Mouse (Mus musculus): ENCODE measurements at regions not wholly inside any gene's neighbourhood (a gene's known extent, or its start where the extent isn't known, plus 50 kb on each side); places are given as distances from the start of the nearest gene placed in this dataset.

GRCm38 (mm10) chr8:103998143-103998542, 103.3 kb upstream of the Cdh5 start:
- H3K4me3 ChIP-seq, result no peak overlapping the region
- 47% methylated on average over 6 of the region's 6 CpGs for WGBS (ENCODE audit: insufficient replicate concordance)
- no peak overlapping the region for H3K9ac ChIP-seq
- no peak overlapping the region for H3K4me2 ChIP-seq
- H3K36me3 ChIP-seq, result no peaks in the 10 kb centered on the region
- no peak overlapping the region for H3K27ac ChIP-seq
- ATAC-seq, result no peak
- H3K4me1 ChIP-seq, result no peaks in the 10 kb centered on the region
- no peaks in the 10 kb centered on the region for H3K27me3 ChIP-seq (replicated peaks)
- H3K9me3 ChIP-seq (replicated peaks), result no peaks in the 10 kb centered on the region

- Histone ChIP-seq H3K4me2 (no peak overlapping the region), H3K9me3 (replicated peaks) (no peaks in the 10 kb centered on the region), H3K4me1 (no peaks in the 10 kb centered on the region), H3K36me3 (no peaks in the 10 kb centered on the region), H3K9ac (no peak overlapping the region), H3K27me3 (replicated peaks) (no peaks in the 10 kb centered on the region), H3K27ac (no peak overlapping the region), H3K4me3 (no peak overlapping the region)
- WGBS (ENCODE audit: insufficient replicate concordance), result 53% methylated on average over 2 of the region's 2 CpGs
- no peak for ATAC-seq
Measured at GRCm38 (mm10) chr8:104007209-104007608, 94.2 kb upstream of the Cdh5 start.

DNA sequence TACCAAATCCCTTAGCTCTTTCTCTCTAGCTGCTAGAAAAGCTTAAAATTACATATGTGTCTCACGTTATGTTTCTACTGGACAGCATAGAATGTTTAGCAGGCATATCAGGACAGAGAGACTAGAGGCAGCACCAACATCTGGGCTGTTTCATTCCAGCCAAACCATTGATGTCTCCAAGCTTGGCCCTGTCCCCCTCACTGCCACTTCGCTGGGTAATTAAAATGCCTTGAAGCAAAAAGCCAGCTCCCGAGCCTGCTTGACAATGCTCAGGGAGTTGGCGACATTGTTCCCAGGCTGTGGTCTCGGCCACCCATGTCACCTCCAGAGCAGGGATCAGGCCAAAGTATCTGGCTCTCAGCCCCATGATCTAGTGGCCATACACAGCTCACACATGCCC, 92.7 kb upstream of the Cdh5 start:
- ATAC-seq, result no peak
- no peak overlapping the region for H3K9ac ChIP-seq
- WGBS (ENCODE audit: insufficient replicate concordance), result 70% methylated on average over 5 of the region's 5 CpGs

DNA sequence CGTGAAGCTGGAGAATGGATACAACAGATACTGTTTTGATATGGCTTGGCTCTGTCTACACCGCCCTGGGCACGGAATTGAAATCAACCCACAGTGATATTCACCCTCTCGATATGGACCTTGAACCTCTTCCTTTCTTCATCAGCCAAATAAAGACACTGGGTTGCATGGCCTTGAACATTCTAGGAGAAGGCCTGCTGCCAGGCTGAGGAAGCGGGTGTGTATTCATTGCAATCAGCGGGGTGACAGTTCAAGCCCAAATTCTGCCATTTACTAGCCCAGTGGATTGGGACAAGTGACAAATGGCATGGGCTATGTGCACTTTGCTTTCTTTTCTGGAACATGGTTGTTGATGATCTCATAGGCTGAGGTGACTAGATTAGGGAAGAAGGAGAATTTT, 92.1 kb upstream of the Cdh5 start:
- 67% methylated on average over 6 of the region's 6 CpGs for WGBS (ENCODE audit: insufficient replicate concordance)
- no peaks in the 10 kb centered on the region for H3K4me1 ChIP-seq
- ATAC-seq, result no peak

More for the DNA sequence above, 92.7 kb upstream of the Cdh5 start:
- no peaks in the 10 kb centered on the region for H3K36me3 ChIP-seq
- no peak overlapping the region for H3K27ac ChIP-seq
- no peaks in the 10 kb centered on the region for H3K4me1 ChIP-seq
- no peak overlapping the region for H3K4me3 ChIP-seq
- no peak overlapping the region for H3K4me2 ChIP-seq
- H3K27me3 ChIP-seq (replicated peaks), result no peaks in the 10 kb centered on the region
- H3K9me3 ChIP-seq (replicated peaks), result no peaks in the 10 kb centered on the region

DNA sequence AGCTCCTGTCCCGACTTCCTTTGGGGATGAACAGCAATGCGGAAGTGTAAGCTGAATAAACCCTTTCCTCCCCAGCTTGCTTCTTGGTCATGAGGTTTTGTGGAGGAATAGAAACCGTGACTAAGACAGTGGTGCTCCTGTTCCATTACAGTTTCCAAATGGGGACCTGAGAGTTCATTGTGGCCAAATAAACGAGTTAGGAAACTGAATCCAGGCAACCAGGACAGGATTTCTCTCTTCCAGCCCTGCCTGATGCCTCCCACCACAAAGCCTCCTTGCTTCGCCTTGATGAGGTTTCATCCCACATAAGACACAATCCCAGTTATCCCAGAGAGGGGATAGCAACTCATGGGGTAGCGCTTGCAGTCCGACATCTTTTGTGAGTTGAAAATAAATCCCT, 79.2 kb upstream of the Cdh5 start:
- H3K27ac ChIP-seq, result no peak overlapping the region
- 64% methylated on average over 7 of the region's 7 CpGs for WGBS (ENCODE audit: insufficient replicate concordance)
- H3K9ac ChIP-seq, result no peak overlapping the region
- H3K36me3 ChIP-seq, result no peaks in the 10 kb centered on the region
- H3K4me3 ChIP-seq, result no peak overlapping the region
- no peaks in the 10 kb centered on the region for H3K9me3 ChIP-seq (replicated peaks)
- ATAC-seq, result no peak
- no peaks in the 10 kb centered on the region for H3K27me3 ChIP-seq (replicated peaks)
- H3K4me2 ChIP-seq, result no peak overlapping the region
- H3K4me1 ChIP-seq, result no peaks in the 10 kb centered on the region

More for the DNA sequence above, 92.1 kb upstream of the Cdh5 start:
- Histone ChIP-seq H3K4me2 (no peak overlapping the region), H3K27ac (no peak overlapping the region), H3K9me3 (replicated peaks) (no peaks in the 10 kb centered on the region), H3K36me3 (no peaks in the 10 kb centered on the region), H3K27me3 (replicated peaks) (no peaks in the 10 kb centered on the region), H3K9ac (no peak overlapping the region), H3K4me3 (no peak overlapping the region)

DNA sequence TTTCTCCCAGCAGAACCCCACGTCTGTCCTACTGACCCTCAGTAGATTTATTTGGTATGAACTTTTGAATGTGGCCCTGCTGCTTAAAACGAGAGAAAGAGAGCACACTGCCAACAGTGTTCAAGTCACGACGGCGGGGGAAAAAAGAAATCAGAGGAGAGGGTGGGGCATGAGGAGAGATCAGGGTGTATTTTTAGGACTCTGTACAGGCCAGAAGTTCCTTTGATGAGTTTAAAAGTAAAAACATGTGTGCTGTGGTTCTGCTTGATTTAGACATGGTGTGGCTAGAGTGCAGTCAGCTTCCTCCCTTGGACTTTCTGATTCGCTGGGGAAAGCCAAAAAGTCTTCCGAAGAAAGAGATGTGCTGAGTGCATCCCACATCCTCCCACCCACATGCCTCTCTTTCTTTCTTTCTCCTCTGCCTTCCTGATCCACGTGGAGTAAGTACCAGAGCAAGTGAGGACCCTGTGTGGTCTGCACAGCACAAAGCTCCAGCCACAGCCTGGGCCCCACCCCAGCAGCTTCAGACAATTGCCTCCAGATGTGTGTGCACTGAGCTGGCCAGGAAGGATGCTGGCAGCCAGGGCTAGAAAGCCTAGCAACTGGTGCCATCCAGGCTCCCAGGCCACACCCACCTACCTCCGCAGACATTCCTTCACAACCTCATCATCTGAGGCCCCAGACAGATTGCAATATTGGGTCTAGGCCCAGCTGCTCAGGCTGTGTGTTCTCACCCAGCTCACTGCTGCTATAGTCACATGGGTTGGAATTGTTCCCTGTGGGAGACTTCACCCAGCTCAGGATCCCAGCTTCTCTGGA, 78.5 kb upstream of the Cdh5 start:
- no peak overlapping the region for H3K4me2 ChIP-seq
- H3K27ac ChIP-seq, result no peak overlapping the region
- H3K9ac ChIP-seq, result no peak overlapping the region
- no peaks in the 10 kb centered on the region for H3K4me1 ChIP-seq
- H3K36me3 ChIP-seq, result no peaks in the 10 kb centered on the region
- no peak overlapping the region for H3K4me3 ChIP-seq
- WGBS (ENCODE audit: insufficient replicate concordance), result 54% methylated on average over 9 of the region's 9 CpGs
- no peaks in the 10 kb centered on the region for H3K9me3 ChIP-seq (replicated peaks)
- no peak for ATAC-seq
- no peaks in the 10 kb centered on the region for H3K27me3 ChIP-seq (replicated peaks)

DNA sequence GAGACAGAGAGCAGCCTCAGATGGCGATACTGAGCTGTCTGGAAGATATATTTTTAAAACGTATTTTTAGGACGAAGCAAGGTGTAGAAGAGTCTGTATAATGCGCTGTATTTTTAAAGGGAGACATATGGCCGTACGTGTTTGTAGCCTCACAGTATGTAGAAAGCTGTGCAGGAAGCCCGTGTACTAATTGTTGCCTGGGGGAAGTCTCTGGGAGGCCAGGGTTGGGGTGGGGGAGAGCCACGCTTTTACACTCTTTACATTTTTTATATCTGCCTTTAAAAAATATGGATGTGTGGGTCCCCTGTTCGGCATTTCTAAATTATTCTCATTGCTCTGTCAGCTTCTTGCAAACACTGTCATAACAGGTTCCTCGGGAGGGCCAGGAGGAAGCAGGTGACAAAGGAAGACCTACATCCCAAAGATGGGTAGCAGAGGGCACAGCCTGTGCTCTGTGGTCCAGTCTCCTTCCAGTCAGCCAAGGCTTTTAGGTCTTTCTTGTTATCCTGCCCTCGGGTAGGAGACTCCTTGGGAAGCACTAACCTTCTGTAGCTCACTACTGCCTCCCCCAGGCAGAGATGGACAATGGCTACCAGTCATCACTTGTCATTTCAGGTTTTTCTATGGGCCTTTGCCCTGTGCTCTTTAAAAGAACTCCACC, 74.1 kb upstream of the Cdh5 start:
- no peaks in the 10 kb centered on the region for H3K27me3 ChIP-seq (replicated peaks)
- ATAC-seq, result no peak
- no peak overlapping the region for H3K4me3 ChIP-seq
- no peaks in the 10 kb centered on the region; the same call in 1 of the 2 replicates for H3K9me3 ChIP-seq (replicated peaks)
- no peak overlapping the region for H3K27ac ChIP-seq
- WGBS (ENCODE audit: insufficient replicate concordance), result 69% methylated on average over 11 of the region's 11 CpGs
- H3K36me3 ChIP-seq, result no peaks in the 10 kb centered on the region
- no peak overlapping the region for H3K9ac ChIP-seq
- H3K4me1 ChIP-seq, result no peaks in the 10 kb centered on the region
- H3K4me2 ChIP-seq, result no peak overlapping the region

DNA sequence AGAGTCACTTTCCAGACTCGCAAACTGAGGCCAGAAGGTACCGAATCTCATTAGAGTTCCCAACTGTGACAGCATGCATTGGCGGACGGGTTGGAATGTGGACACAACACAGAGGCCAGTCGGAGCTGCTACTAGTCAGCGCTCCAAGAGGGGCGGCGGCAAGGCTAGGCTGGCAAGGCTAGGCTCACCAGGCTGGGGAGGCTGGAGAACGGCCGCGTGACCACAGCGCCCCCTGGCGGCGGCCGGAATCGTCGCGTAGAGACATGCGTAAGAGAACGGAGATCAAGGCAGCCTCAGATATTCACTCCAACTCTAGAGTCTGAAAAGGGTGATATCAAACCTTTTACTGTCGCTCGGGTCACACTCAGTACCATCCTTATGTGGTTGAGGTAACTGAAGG, 72.8 kb upstream of the Cdh5 start:
- no peaks in the 10 kb centered on the region for H3K36me3 ChIP-seq
- H3K4me3 ChIP-seq, result no peak overlapping the region
- H3K4me2 ChIP-seq, result peak overlapping the region; percentile 37; the same call in 1 of the 2 replicates
- H3K9ac ChIP-seq, result no peak overlapping the region
- no peak overlapping the region for H3K27ac ChIP-seq
- no peaks in the 10 kb centered on the region for H3K27me3 ChIP-seq (replicated peaks)
- H3K9me3 ChIP-seq (replicated peaks), result no peaks in the 10 kb centered on the region; the same call in 1 of the 2 replicates
- 4% methylated on average over 22 of the region's 22 CpGs for WGBS (ENCODE audit: insufficient replicate concordance)
- peak; percentile 51; the same call in 1 of the 2 replicates for ATAC-seq
- no peaks in the 10 kb centered on the region for H3K4me1 ChIP-seq

DNA sequence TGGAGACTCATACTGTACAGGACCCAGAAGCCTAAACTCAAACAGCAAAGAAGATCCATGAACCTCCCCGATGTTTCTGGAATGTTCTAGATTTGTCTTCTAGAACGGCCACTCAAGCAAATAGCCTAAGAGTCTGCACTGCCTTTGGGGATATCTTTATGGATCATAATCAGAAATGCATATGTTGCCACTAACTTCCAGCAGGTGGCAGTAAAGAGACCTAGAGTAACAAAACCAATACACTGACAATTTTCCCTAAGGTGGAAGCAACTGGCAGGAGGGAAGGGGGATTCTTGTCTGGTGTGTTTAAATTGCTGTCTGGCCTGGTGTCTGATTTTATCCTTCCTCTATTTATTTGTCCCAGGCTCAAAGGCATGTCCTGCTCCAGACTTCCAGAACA, 69.2 kb upstream of the Cdh5 start:
- Histone ChIP-seq H3K4me3 (no peak overlapping the region), H3K4me1 (no peaks in the 10 kb centered on the region), H3K27ac (no peak overlapping the region), H3K27me3 (replicated peaks) (no peaks in the 10 kb centered on the region), H3K36me3 (no peaks in the 10 kb centered on the region), H3K9me3 (replicated peaks) (no peaks in the 10 kb centered on the region; the same call in 1 of the 2 replicates), H3K9ac (no peak overlapping the region), H3K4me2 (no peak overlapping the region)
- no peak for ATAC-seq
- WGBS (ENCODE audit: insufficient replicate concordance), result 77% methylated on average over 2 of the region's 2 CpGs

- WGBS (ENCODE audit: insufficient replicate concordance), result 44% methylated on average over 2 of the region's 2 CpGs
- ATAC-seq, result no peak
- Histone ChIP-seq H3K9ac (no peak overlapping the region), H3K27me3 (replicated peaks) (no peaks in the 10 kb centered on the region), H3K27ac (no peak overlapping the region), H3K36me3 (no peaks in the 10 kb centered on the region), H3K4me3 (no peak overlapping the region), H3K9me3 (replicated peaks) (no peaks in the 10 kb centered on the region; the same call in 1 of the 2 replicates), H3K4me1 (no peaks in the 10 kb centered on the region), H3K4me2 (no peak overlapping the region)
Measured at GRCm38 (mm10) chr8:104033148-104033547, 68.3 kb upstream of the Cdh5 start.

DNA sequence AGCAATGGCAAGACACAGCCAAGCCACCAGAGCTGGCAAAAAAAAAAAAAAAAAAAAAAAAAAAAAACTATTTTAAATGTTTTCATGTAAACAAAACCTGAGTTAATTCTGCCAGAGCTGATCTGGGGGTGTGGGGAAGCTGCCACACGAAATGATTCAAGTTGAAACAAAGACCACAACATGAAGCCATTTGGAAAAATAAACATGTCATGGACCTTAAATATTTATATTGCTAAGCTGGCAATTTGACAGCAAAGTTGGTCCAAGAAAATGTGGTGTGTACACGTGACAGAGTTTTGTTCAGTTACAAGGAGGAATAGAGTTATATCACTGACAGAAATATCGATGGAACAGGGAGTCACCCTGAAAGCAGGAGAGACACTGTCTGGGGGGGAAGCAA, 67.1 kb upstream of the Cdh5 start:
- Histone ChIP-seq H3K36me3 (no peaks in the 10 kb centered on the region), H3K9me3 (replicated peaks) (no peaks in the 10 kb centered on the region; the same call in 1 of the 2 replicates), H3K27me3 (replicated peaks) (no peaks in the 10 kb centered on the region), H3K4me1 (no peaks in the 10 kb centered on the region), H3K4me3 (no peak overlapping the region), H3K27ac (no peak overlapping the region), H3K9ac (no peak overlapping the region), H3K4me2 (no peak overlapping the region)
- no peak for ATAC-seq
- 55% methylated on average over 3 of the region's 3 CpGs for WGBS (ENCODE audit: insufficient replicate concordance)

DNA sequence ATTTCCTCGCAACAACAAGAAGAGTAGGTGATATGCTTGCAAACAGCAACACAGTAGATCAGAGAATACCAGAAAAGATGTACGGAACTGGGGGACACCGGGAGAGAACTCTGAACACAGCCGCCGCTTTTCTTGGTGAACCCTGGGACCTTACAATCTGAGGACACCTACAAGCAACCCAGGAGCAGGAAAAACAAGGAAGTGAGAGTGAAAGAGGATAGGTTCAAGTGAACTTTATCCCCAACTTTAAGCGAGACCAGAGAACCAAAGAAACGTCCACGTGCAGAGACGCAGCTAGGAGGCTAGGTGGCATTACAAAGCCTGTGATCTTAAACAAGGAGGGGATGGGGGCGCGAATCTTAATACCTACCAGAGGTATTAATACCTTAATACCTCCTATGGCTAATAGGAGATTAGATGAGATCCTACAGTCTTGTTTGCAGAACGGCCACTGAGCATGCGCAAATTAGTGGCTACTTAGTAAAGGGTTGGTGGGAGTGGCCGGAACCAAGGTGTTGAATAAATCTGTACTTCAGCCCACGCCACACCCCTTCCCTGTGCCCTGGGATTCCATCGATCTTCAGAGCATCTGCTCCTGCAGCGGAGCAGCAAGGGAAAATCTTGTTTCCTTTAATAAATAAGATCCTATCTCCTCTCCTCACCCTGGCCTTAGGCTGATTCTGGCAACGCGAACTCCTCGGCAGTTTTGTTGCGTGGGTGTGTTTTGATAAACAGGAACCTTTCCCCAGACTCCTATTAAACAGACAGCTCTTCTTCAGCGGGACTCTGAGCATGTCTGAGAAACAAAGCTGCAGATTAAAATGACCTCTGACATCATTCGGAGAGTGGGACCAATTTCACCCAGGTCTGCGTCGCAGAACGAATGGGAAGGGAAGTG, 64.6 kb upstream of the Cdh5 start:
- Histone ChIP-seq H3K27me3 (replicated peaks) (no peaks in the 10 kb centered on the region), H3K4me2 (no peak overlapping the region), H3K27ac (no peak overlapping the region), H3K36me3 (no peaks in the 10 kb centered on the region), H3K9me3 (replicated peaks) (no peaks in the 10 kb centered on the region), H3K9ac (no peak overlapping the region), H3K4me3 (no peak overlapping the region), H3K4me1 (no peaks in the 10 kb centered on the region)
- no peak for ATAC-seq
- 67% methylated on average over 26 of the region's 26 CpGs for WGBS (ENCODE audit: insufficient replicate concordance)
